Mouse (Mus musculus): ENCODE results near the gene Pef1. TPM values are rescaled to one million over a fixed set of nuclear protein-coding genes. Genes with fewer than 3 reads are reported as not detected.

The Pef1 gene
- polyA plus RNA-seq (2012; rRNA removed; ENCODE audit: low replicate concordance), result 153 and 237 TPM in 2 replicates

DNA sequence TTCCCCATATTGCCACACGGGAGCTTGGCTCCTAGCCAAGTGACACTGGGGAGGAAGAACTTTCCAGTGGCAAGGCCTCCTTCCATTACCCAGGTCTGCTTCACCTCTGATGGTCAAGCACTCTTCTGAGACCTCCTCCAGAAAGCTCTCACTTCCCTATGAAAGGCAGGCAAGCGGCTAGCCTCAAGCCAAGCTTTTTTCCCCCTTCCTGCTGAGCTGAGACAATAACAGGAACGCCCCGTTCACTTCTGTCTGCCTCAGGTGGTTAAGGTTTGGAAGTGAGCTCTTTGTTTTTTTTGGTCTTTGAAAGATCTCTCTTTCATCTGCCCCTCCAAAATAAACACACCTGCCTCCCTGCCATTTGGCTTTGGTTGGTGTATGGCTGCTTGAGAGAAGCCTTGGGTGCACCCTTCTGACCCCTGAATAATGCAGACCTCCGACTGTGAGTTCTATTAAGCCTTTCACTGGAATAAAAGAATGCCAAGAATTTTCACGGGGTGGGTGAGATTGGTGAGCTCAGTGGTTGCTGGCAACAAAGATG, at the start of gene Pef1:
Pef1 (plus strand) TSS at position 448 of the 541 bp plus-strand sequence.

DNA sequence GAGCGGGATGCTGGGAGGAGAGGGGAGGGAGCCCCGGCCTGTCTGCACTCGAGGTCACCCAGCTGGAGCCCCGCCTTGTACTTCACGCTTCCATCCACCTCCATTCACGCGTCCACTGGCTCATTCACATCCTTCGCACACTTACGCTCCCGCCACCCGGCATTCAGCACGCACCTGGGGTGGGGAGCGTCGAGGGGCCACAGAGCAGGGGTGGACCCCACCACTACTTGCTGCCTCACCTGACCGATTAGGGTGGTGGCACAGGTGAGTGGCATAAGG, 36.8 kb downstream of the Pef1 start, which contains the start of gene Hcrtr1:
Hcrtr1 (minus strand) TSS at position 146 of the 279 bp plus-strand sequence.

DNA sequence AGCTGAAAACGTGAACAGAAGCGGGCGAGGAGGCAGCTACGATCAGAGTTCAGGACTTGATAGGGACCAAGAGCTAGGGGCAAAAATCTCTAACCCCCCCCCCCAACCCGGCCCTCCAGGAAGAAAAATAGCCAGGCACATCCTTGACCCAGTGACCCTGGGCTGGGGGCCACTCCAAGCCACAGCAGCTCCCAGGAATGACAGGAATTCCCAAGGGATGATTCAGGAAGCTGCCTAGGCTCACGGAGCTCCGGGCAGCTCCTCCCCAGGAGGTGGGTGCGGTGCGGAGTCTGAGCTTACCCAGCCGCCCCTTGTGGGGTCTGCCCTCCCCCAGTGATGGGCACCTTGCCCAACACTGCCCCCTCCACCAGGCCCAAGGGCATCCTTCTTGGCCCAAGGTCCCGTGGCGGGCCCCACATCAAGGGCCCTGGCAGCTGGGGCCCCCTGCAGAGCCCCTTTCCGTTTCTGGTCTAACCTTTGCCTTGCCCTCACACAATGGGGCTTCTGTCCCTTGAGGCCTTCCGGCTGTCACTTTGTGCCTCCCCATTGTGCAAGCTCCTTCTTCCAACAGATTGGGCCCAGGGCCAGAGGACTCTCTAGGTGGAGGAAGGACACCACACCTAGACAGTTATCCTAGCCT, 72.8 kb downstream of the Pef1 start, which contains the start of gene Tinagl1:
Tinagl1 (minus strand) TSS at position 51 of the 640 bp plus-strand sequence.

Other genes starting within 250 kb of the Pef1 start
- gene Spocd1, start 173.3 kb upstream of the Pef1 start, polyA plus RNA-seq (2012; rRNA removed; ENCODE audit: low replicate concordance), result 0.08 TPM in 1 of 2 replicates, not detected in the other
- gene Adgrb2, start 117.7 kb upstream of the Pef1 start, polyA plus RNA-seq (2012; rRNA removed; ENCODE audit: low replicate concordance), result 0.75 and 2.0 TPM in 2 replicates
- 6.3 and 12.2 TPM in 2 replicates for gene Col16a1, start 54.7 kb upstream of the Pef1 start, polyA plus RNA-seq (2012; rRNA removed; ENCODE audit: low replicate concordance)
- gene Hcrtr1, start 36.8 kb downstream of the Pef1 start, polyA plus RNA-seq (2012; rRNA removed; ENCODE audit: low replicate concordance), result 1.7 and 5.3 TPM in 2 replicates
- gene Tinagl1, start 72.6 kb downstream of the Pef1 start, polyA plus RNA-seq (2012; rRNA removed; ENCODE audit: low replicate concordance), result 83.4 and 126 TPM in 2 replicates
- not detected in 2 replicates for gene Gm853, start 119.8 kb downstream of the Pef1 start, polyA plus RNA-seq (2012; rRNA removed; ENCODE audit: low replicate concordance)
- 277 and 555 TPM in 2 replicates for gene Serinc2, start 176.6 kb downstream of the Pef1 start, polyA plus RNA-seq (2012; rRNA removed; ENCODE audit: low replicate concordance)
- 0.51 and 0.92 TPM in 2 replicates for gene Fabp3, start 206.0 kb downstream of the Pef1 start, polyA plus RNA-seq (2012; rRNA removed; ENCODE audit: low replicate concordance)
- not detected in 2 replicates for gene Gm10570, start 206.1 kb downstream of the Pef1 start, polyA plus RNA-seq (2012; rRNA removed; ENCODE audit: low replicate concordance)

Measured in duodenum, adult 2 months (tissue).